Mouse (Mus musculus): Measurements from ENCODE around the gene 6030468B19Rik. TPM values are rescaled to one million over a fixed set of nuclear protein-coding genes. Genes with fewer than 3 reads are reported as not detected.

Gene 6030468B19Rik
- total and polyA plus RNA-seq, 3 experiments = 2.7 to 5.1 TPM; not detected in 1

DNA sequence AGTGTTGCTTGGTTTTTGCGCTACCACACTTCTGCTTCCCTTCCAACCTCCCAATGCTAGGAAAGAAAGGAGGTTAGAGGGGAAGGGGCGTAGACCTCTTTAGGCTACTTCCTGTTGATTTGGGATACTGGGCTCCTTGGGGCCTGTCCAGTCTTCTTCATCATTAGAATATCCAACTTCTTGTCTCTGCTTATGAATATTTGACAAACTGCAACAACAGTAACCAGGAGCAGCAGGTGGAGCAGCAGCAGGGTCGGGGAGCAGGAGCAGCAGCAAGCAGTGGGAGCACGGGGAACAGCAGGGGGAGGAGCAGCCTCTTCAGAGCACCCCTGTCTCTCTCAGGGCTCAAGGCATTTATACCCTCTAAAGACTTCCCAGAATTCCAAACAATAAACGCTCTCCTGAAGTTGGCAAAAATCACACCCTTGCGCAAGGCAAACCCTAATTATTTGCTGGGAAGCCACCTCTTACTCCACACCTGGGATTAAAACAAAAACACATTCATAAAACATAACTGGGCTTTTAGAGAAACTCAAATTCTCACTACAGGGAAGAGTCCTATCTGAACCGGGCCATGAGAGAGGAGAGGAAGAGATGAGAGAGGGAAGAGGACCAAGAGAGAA, 50.2 kb downstream of the 6030468B19Rik start:
- H3K9me3 ChIP-seq (replicated peaks; ENCODE audit: insufficient read depth, low read length) = no peaks in the 10 kb centered on the region
- H3K9ac ChIP-seq (ENCODE audit: control insufficient read depth, low read depth, low read length, poor library complexity, severe bottlenecking) = peak overlapping the region; percentile 67
- peaks cover 19 to 21% of the 10 kb centered on the region in 2 experiments for H3K4me1 ChIP-seq (ENCODE audit: control insufficient read depth in 1 of 2, insufficient read depth in 2 of 2, low read length in 2 of 2)
- no peaks in the 10 kb centered on the region for H3K27me3 ChIP-seq (ENCODE audit: control insufficient read depth in 1 of 2, insufficient read depth in 2 of 2, low read length in 2 of 2)
- peaks cover 14 to 26% of the 10 kb centered on the region in 2 experiments for H3K36me3 ChIP-seq (ENCODE audit: control insufficient read depth in 1 of 2, insufficient read depth in 2 of 2, low read length in 2 of 2)
- peak overlapping the region; percentile 58 to 68 for H3K4me3 ChIP-seq (ENCODE audit: control insufficient read depth in 1 of 2, insufficient read depth in 1 of 2, low read depth in 2 of 2, low read length in 2 of 2)
- peak; percentile 67 for DNase-seq (ENCODE audit: low read depth, low spot score)
- peak overlapping the region; percentile 57 for H3K27ac ChIP-seq (ENCODE audit: control insufficient read depth, low read depth, low read length)
- H3K79me2 ChIP-seq (ENCODE audit: control insufficient read depth, insufficient read depth, low read length, poor library complexity) = peaks cover 28% of the 10 kb centered on the region
- TF ChIP-seq MEF2A (IDR thresholded peaks at IDR 0.05; ENCODE audit: extremely low read depth, insufficient replicate concordance, low read depth, low read length, poor library complexity, severe bottlenecking) (no peak), ZMIZ1 (IDR thresholded peaks at IDR 0.05; ENCODE audit: low read depth, low read length) (0 out of 2 replicates have a peak, but pooled peaks have one; percentile 25), KAT2A (conservative IDR thresholded peaks at IDR 0.05; ENCODE audit: low read depth, low read length) (peak; percentile 11; the same call in 1 of the 2 replicates), GATA1 (IDR thresholded peaks at IDR 0.05; ENCODE audit: low read depth, low read length) (no peak), ZNF384 (IDR thresholded peaks at IDR 0.05; ENCODE audit: low read depth, low read length) (no peak), POLR2AphosphoS5 (IDR thresholded peaks at IDR 0.05; ENCODE audit: borderline replicate concordance, low read depth, low read length) (no peak), MAFK (IDR thresholded peaks at IDR 0.05; ENCODE audit: borderline replicate concordance, low read depth, low read length) (no peak), UBTF (IDR thresholded peaks at IDR 0.05; ENCODE audit: borderline replicate concordance, insufficient read depth, low read depth, low read length) (no peak), USF1 (IDR thresholded peaks at IDR 0.05; ENCODE audit: low read depth, low read length) (0 out of 2 replicates have a peak, but pooled peaks have one; percentile 7), GABPA (IDR thresholded peaks at IDR 0.05; ENCODE audit: low read depth, low read length) (no peak), TBP (IDR thresholded peaks at IDR 0.05; ENCODE audit: low read depth, low read length) (no peak), RAD21 (IDR thresholded peaks at IDR 0.05; ENCODE audit: low read depth, low read length) (no peak), ETS1 (IDR thresholded peaks at IDR 0.05; ENCODE audit: low read depth, low read length) (peak; percentile 3; the same call in 1 of the 2 replicates), CHD1 (IDR thresholded peaks at IDR 0.05; ENCODE audit: low read depth, low read length) (no peak; the same call in 1 of the 2 replicates), CHD2 (IDR thresholded peaks at IDR 0.05; ENCODE audit: low read length) (no peak), E2F4 (IDR thresholded peaks at IDR 0.05; ENCODE audit: borderline replicate concordance, low read depth, low read length) (0 out of 2 replicates have a peak, but pooled peaks have one; percentile 17), ZC3H11A (IDR thresholded peaks at IDR 0.05; ENCODE audit: low read depth, low read length) (no peak), EP300 (IDR thresholded peaks at IDR 0.05; ENCODE audit: low read depth in 1 of 2, low read length in 2 of 2) (peak; percentile 20 to 32; a peak in 1 of 4 replicates), BHLHE40 (IDR thresholded peaks at IDR 0.05; ENCODE audit: borderline replicate concordance, low read depth, low read length) (no peak), ZKSCAN1 (IDR thresholded peaks at IDR 0.05; ENCODE audit: low read depth, low read length) (no peak), NELFE (IDR thresholded peaks at IDR 0.05; ENCODE audit: low read depth, low read length) (peak; percentile 40), POLR2A (IDR thresholded peaks at IDR 0.05; ENCODE audit: control insufficient read depth in 1 of 2, insufficient read depth in 1 of 2, low read depth in 1 of 2, low read length in 2 of 2, poor library complexity in 1 of 2) (no peak; a peak in 1 of 4 replicates), NRF1 (IDR thresholded peaks at IDR 0.05; ENCODE audit: insufficient read depth, low read depth, low read length, poor library complexity, severe bottlenecking) (no peak), MYB (IDR thresholded peaks at IDR 0.05; ENCODE audit: low read depth, low read length) (peak; percentile 31; the same call in 1 of the 2 replicates), TCF12 (IDR thresholded peaks at IDR 0.05; ENCODE audit: low read depth, low read length) (peak; percentile 43; the same call in 1 of the 2 replicates), ELF1 (IDR thresholded peaks at IDR 0.05; ENCODE audit: low read depth, low read length) (0 out of 2 replicates have a peak, but pooled peaks have one; percentile 28), MAX (IDR thresholded peaks at IDR 0.05; ENCODE audit: low read length) (peak; percentile 54; the same call in 1 of the 2 replicates), CTCF (IDR thresholded peaks at IDR 0.05 in 2 of 3, conservative IDR thresholded peaks at IDR 0.05 in 1 of 3; ENCODE audit: control insufficient read depth in 1 of 3, insufficient read depth in 1 of 3, low read depth in 2 of 3, low read length in 3 of 3, poor library complexity in 1 of 3, severe bottlenecking in 1 of 3) (no peak; a peak in 1 of 6 replicates), USF2 (IDR thresholded peaks at IDR 0.05; ENCODE audit: borderline replicate concordance in 1 of 2, insufficient read depth in 1 of 2, low read depth in 1 of 2, low read length in 2 of 2) (no peak), RCOR1 (IDR thresholded peaks at IDR 0.05; ENCODE audit: low read depth, low read length) (no peak), HCFC1 (IDR thresholded peaks at IDR 0.05; ENCODE audit: low read depth, low read length) (peak; percentile 62; the same call in 1 of the 2 replicates), MYC (IDR thresholded peaks at IDR 0.05; ENCODE audit: low read depth, low read length) (0 out of 2 replicates have a peak, but pooled peaks have one; percentile 3), SMC3 (IDR thresholded peaks at IDR 0.05; ENCODE audit: low read depth, low read length) (peak; percentile 13; the same call in 1 of the 2 replicates), TAL1 (IDR thresholded peaks at IDR 0.05; ENCODE audit: low read length) (no peak), SIN3A (IDR thresholded peaks at IDR 0.05; ENCODE audit: low read length) (peak; percentile 51)

All from MEL (cell line).